Mouse (Mus musculus): Measurements from ENCODE around the gene Gm17349. TPM values are rescaled to one million over a fixed set of nuclear protein-coding genes. Genes with fewer than 3 reads are reported as not detected.

Gm17349 gene
- polyA plus RNA-seq, 1 experiment from 2014 or later = not detected

DNA sequence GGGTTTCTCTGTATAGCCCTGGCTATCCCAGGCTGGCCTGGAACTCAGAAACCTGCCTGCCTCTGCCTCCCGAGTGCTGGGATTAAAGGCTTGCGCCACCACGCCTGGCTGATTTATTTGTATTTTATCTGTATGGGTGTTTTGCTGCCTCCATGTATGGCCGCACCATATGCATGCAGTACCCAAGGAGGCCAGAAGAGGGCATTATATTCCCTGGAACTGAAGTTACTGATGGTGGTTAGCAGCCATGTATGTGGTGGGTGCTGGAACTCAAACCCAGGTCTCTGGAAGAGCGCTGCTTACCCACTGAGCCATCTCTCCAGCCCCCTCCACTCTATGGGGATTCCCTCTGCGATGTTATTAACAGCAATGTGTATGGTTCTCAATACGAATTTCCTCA lies 22.4 kb downstream of the Gm17349 start:
- Histone ChIP-seq H3K4me3 (ENCODE audit: low read depth, low read length) (no peak overlapping the region), H3K4me2 (no peak overlapping the region), H3K9ac (ENCODE audit: low read depth, low read length) (no peak overlapping the region), H3K27me3 (ENCODE audit: control insufficient read depth, insufficient read depth, low read length) (no peaks in the 10 kb centered on the region), H3K9me3 (replicated peaks; ENCODE audit: control insufficient read depth, low read length) (no peaks in the 10 kb centered on the region), H3K4me1 (ENCODE audit: control insufficient read depth, insufficient read depth, low read length) (peaks cover 6% of the 10 kb centered on the region), H3K36me3 (ENCODE audit: control insufficient read depth, insufficient read depth, low read length) (no peaks in the 10 kb centered on the region), H3K27ac (ENCODE audit: low read depth, low read length) (no peak overlapping the region)
- WGBS (ENCODE audit: insufficient replicate concordance) = 89% methylated on average over 7 of the region's 7 CpGs
- no peak for ATAC-seq (replicated peaks; ENCODE audit: insufficient number of reproducible peaks, low FRiP score, low TSS enrichment)

DNA sequence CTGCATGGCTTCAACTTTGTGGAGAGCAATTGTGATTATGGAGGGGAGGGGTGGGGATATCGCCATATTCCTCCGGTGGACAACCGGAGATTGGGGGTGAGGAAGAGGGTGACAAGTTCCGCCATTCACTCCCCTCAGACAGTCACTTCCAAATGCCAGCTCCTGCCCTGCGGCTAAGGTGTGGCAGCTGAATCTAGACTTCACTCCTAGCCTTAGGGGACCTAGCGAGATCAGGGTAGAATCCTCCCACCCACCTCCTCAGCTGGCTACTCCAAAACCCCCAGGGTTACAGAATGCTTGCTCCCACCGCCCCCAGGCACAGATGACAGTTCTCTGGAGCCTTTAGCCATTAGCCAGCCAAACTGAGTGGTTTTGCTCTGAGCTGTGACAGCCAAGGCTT lies 26.3 kb downstream of the Gm17349 start:
- 47% methylated on average over 7 of the region's 7 CpGs for WGBS (ENCODE audit: insufficient replicate concordance)
- Histone ChIP-seq H3K4me3 (ENCODE audit: low read depth, low read length) (no peak overlapping the region), H3K4me1 (ENCODE audit: control insufficient read depth, insufficient read depth, low read length) (peaks cover 6% of the 10 kb centered on the region), H3K9me3 (replicated peaks; ENCODE audit: control insufficient read depth, low read length) (no peaks in the 10 kb centered on the region), H3K27ac (ENCODE audit: low read depth, low read length) (no peak overlapping the region), H3K9ac (ENCODE audit: low read depth, low read length) (no peak overlapping the region), H3K27me3 (ENCODE audit: control insufficient read depth, insufficient read depth, low read length) (peaks cover 6% of the 10 kb centered on the region), H3K4me2 (no peak overlapping the region), H3K36me3 (ENCODE audit: control insufficient read depth, insufficient read depth, low read length) (no peaks in the 10 kb centered on the region)
- no peak for ATAC-seq (replicated peaks; ENCODE audit: insufficient number of reproducible peaks, low FRiP score, low TSS enrichment)

- Histone ChIP-seq H3K4me1 (ENCODE audit: control insufficient read depth, insufficient read depth, low read length) (peaks cover 6% of the 10 kb centered on the region), H3K9ac (ENCODE audit: low read depth, low read length) (no peak overlapping the region), H3K27me3 (ENCODE audit: control insufficient read depth, insufficient read depth, low read length) (peaks cover 14% of the 10 kb centered on the region), H3K4me2 (no peak overlapping the region), H3K27ac (ENCODE audit: low read depth, low read length) (no peak overlapping the region), H3K36me3 (ENCODE audit: control insufficient read depth, insufficient read depth, low read length) (no peaks in the 10 kb centered on the region), H3K9me3 (replicated peaks; ENCODE audit: control insufficient read depth, low read length) (no peaks in the 10 kb centered on the region), H3K4me3 (ENCODE audit: low read depth, low read length) (no peak overlapping the region)
- 11% methylated on average over 13 of the region's 13 CpGs for WGBS (ENCODE audit: insufficient replicate concordance)
- no peak for ATAC-seq (replicated peaks; ENCODE audit: insufficient number of reproducible peaks, low FRiP score, low TSS enrichment)
Observed at GRCm38 (mm10) chr15:99678063-99678800, 27.1 kb downstream of the Gm17349 start.

GRCm38 (mm10) chr15:99677089-99677488 lies 28.2 kb downstream of the Gm17349 start:
- 30% methylated on average over 8 of the region's 8 CpGs for WGBS (ENCODE audit: insufficient replicate concordance)
- H3K36me3 ChIP-seq (ENCODE audit: control insufficient read depth, insufficient read depth, low read length) = no peaks in the 10 kb centered on the region
- peaks cover 22% of the 10 kb centered on the region for H3K27me3 ChIP-seq (ENCODE audit: control insufficient read depth, insufficient read depth, low read length)
- H3K9ac ChIP-seq (ENCODE audit: low read depth, low read length) = no peak overlapping the region
- no peaks in the 10 kb centered on the region for H3K9me3 ChIP-seq (replicated peaks; ENCODE audit: control insufficient read depth, low read length)
- H3K4me3 ChIP-seq (ENCODE audit: low read depth, low read length) = no peak overlapping the region
- ATAC-seq (replicated peaks; ENCODE audit: insufficient number of reproducible peaks, low FRiP score, low TSS enrichment) = no peak
- H3K27ac ChIP-seq (ENCODE audit: low read depth, low read length) = no peak overlapping the region
- H3K4me2 ChIP-seq = no peak overlapping the region
- H3K4me1 ChIP-seq (ENCODE audit: control insufficient read depth, insufficient read depth, low read length) = peaks cover 6% of the 10 kb centered on the region

GRCm38 (mm10) chr15:99674866-99675265 lies 30.4 kb downstream of the Gm17349 start:
- WGBS (ENCODE audit: insufficient replicate concordance) = 64% methylated on average over 3 of the region's 3 CpGs
- ATAC-seq (replicated peaks; ENCODE audit: insufficient number of reproducible peaks, low FRiP score, low TSS enrichment) = no peak
- Histone ChIP-seq H3K4me2 (no peak overlapping the region), H3K36me3 (ENCODE audit: control insufficient read depth, insufficient read depth, low read length) (no peaks in the 10 kb centered on the region), H3K4me1 (ENCODE audit: control insufficient read depth, insufficient read depth, low read length) (peaks cover 14% of the 10 kb centered on the region), H3K27ac (ENCODE audit: low read depth, low read length) (no peak overlapping the region), H3K9me3 (replicated peaks; ENCODE audit: control insufficient read depth, low read length) (no peaks in the 10 kb centered on the region), H3K4me3 (ENCODE audit: low read depth, low read length) (no peak overlapping the region), H3K9ac (ENCODE audit: low read depth, low read length) (no peak overlapping the region), H3K27me3 (ENCODE audit: control insufficient read depth, insufficient read depth, low read length) (peaks cover 44% of the 10 kb centered on the region)

DNA sequence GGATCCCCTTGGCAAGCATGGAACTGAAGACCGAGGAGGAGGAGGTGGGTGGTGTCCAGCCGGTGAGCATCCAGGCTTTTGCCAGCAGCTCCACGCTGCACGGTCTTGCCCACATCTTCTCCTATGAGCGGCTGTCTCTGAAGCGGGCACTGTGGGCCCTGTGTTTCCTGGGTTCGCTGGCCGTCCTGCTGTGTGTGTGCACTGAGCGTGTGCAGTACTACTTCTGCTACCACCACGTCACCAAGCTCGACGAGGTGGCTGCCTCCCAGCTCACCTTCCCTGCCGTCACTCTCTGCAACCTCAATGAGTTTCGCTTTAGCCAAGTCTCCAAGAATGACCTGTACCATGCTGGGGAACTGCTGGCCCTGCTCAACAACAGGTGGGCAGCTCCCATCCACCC lies 33.5 kb downstream of the Gm17349 start:
- H3K27me3 ChIP-seq (ENCODE audit: control insufficient read depth, insufficient read depth, low read length) = peaks cover 55% of the 10 kb centered on the region
- H3K9me3 ChIP-seq (replicated peaks; ENCODE audit: control insufficient read depth, low read length) = no peaks in the 10 kb centered on the region
- H3K4me1 ChIP-seq (ENCODE audit: control insufficient read depth, insufficient read depth, low read length) = peaks cover 13% of the 10 kb centered on the region; the same call in 1 of the 2 replicates
- H3K9ac ChIP-seq (ENCODE audit: low read depth, low read length) = no peak overlapping the region
- no peak for ATAC-seq (replicated peaks; ENCODE audit: insufficient number of reproducible peaks, low FRiP score, low TSS enrichment)
- 64% methylated on average over 14 of the region's 14 CpGs for WGBS (ENCODE audit: insufficient replicate concordance)
- no peak overlapping the region for H3K4me3 ChIP-seq (ENCODE audit: low read depth, low read length)
- H3K36me3 ChIP-seq (ENCODE audit: control insufficient read depth, insufficient read depth, low read length) = no peaks in the 10 kb centered on the region
- H3K4me2 ChIP-seq = no peak overlapping the region
- H3K27ac ChIP-seq (ENCODE audit: low read depth, low read length) = no peak overlapping the region

DNA sequence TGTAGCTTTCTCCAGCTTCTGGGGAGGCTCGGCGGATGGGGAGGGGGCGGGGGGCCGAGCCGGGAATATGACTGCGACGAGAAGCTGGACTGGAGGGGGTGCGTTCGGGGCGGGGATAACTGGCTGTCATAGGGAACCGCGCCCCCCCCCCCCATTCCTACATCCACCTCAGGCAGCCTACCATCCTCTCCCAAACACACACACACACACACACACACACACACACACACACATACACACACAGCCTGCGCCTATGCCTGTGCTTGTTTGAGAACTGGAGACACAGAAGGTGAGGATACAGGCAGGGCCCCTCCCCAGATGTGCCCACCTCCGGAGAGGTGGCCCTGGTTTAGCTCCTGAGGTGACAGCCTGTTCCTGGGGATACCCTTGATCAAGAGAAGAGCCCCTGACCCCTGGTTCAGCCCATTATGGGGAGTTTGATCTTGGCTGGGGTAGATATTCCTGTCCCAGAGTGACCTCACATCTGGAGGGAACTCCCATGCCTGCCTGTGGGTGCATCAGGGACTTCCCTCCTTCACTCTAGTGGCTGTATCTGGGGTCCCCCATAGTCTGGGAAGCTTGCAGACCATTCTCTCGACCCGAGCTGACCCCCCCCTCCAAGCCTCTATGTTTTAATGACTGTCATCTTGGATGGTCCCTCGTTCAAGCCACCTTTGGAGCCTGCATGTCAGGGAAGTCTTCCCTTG lies 34.2 kb downstream of the Gm17349 start:
- H3K4me2 ChIP-seq = peak overlapping the region; percentile 90
- peaks cover 13% of the 10 kb centered on the region; the same call in 1 of the 2 replicates for H3K4me1 ChIP-seq (ENCODE audit: control insufficient read depth, insufficient read depth, low read length)
- H3K4me3 ChIP-seq (ENCODE audit: low read depth, low read length) = peak overlapping the region; percentile 47
- H3K27me3 ChIP-seq (ENCODE audit: control insufficient read depth, insufficient read depth, low read length) = peaks cover 60% of the 10 kb centered on the region
- no peaks in the 10 kb centered on the region for H3K36me3 ChIP-seq (ENCODE audit: control insufficient read depth, insufficient read depth, low read length)
- H3K9ac ChIP-seq (ENCODE audit: low read depth, low read length) = peak overlapping the region; percentile 63; the same call in 1 of the 2 replicates
- no peak for ATAC-seq (replicated peaks; ENCODE audit: insufficient number of reproducible peaks, low FRiP score, low TSS enrichment)
- no peaks in the 10 kb centered on the region for H3K9me3 ChIP-seq (replicated peaks; ENCODE audit: control insufficient read depth, low read length)
- H3K27ac ChIP-seq (ENCODE audit: low read depth, low read length) = no peak overlapping the region
- 8% methylated on average over 12 of the region's 17 CpGs for WGBS (ENCODE audit: insufficient replicate concordance)

GRCm38 (mm10) chr15:99670154-99670821 lies 35.0 kb downstream of the Gm17349 start, which contains the start of gene Asic1:
TSS of gene Asic1 (plus strand) at chr15:99670368.
- peaks cover 62% of the 10 kb centered on the region for H3K27me3 ChIP-seq (ENCODE audit: control insufficient read depth, insufficient read depth, low read length)

More at GRCm38 (mm10) chr15:99670154-99670821, 35.0 kb downstream of the Gm17349 start, which contains the start of gene Asic1:
- 1% methylated on average over 45 of the region's 74 CpGs for WGBS (ENCODE audit: insufficient replicate concordance)
- Histone ChIP-seq H3K4me2 (peak within 1 kb of the TSS; percentile 90), H3K36me3 (ENCODE audit: control insufficient read depth, insufficient read depth, low read length) (no peaks in the 10 kb centered on the region), H3K9ac (ENCODE audit: low read depth, low read length) (peak within 1 kb of the TSS; percentile 63; the same call in 1 of the 2 replicates), H3K27ac (ENCODE audit: low read depth, low read length) (no peak within 1 kb of the TSS), H3K4me3 (ENCODE audit: low read depth, low read length) (peak within 1 kb of the TSS; percentile 47), H3K4me1 (ENCODE audit: control insufficient read depth, insufficient read depth, low read length) (peaks cover 15% of the 10 kb centered on the region), H3K9me3 (replicated peaks; ENCODE audit: control insufficient read depth, low read length) (no peaks in the 10 kb centered on the region)
- ATAC-seq (replicated peaks; ENCODE audit: insufficient number of reproducible peaks, low FRiP score, low TSS enrichment) = no peak
